Mouse (Mus musculus): ENCODE results near the gene Chsy1. TPM values are rescaled to one million over a fixed set of nuclear protein-coding genes. Genes with fewer than 3 reads are reported as not detected.

Gene Chsy1
- polyA plus RNA-seq, 1 experiment from 2014 or later: 20.4 TPM

GRCm38 (mm10) chr7:66087652-66088051 is 21.7 kb upstream of the Chsy1 start:
- 90% methylated on average over 4 of the region's 4 CpGs for WGBS
- H3K36me3 ChIP-seq (ENCODE audit: control insufficient read depth, insufficient read depth, low read length): peaks cover 31% of the 10 kb centered on the region
- no peak for DNase-seq (ENCODE audit: low spot score, missing footprints)

GRCm38 (mm10) chr7:66088077-66088476 is 21.2 kb upstream of the Chsy1 start:
- no peak for ATAC-seq (ENCODE audit: low FRiP score)
- H3K4me2 ChIP-seq: no peak overlapping the region
- 91% methylated on average over 2 of the region's 2 CpGs for WGBS
- no peak overlapping the region for H3K9ac ChIP-seq (ENCODE audit: low read length)
- peaks cover 31% of the 10 kb centered on the region for H3K36me3 ChIP-seq (ENCODE audit: control insufficient read depth, insufficient read depth, low read length)
- no peaks in the 10 kb centered on the region for H3K4me1 ChIP-seq (ENCODE audit: control insufficient read depth, insufficient read depth, low read length)
- DNase-seq (ENCODE audit: low spot score, missing footprints): no peak
- H3K27ac ChIP-seq (ENCODE audit: low read depth, low read length): no peak overlapping the region
- H3K27me3 ChIP-seq (ENCODE audit: control insufficient read depth, insufficient read depth, low read length): no peaks in the 10 kb centered on the region
- no peaks in the 10 kb centered on the region for H3K9me3 ChIP-seq (ENCODE audit: control insufficient read depth, low read length)
- H3K4me3 ChIP-seq (ENCODE audit: low read depth, low read length): no peak overlapping the region

More at GRCm38 (mm10) chr7:66087652-66088051, 21.7 kb upstream of the Chsy1 start:
- Histone ChIP-seq H3K27ac (ENCODE audit: low read depth, low read length) (no peak overlapping the region), H3K9ac (ENCODE audit: low read length) (no peak overlapping the region), H3K9me3 (ENCODE audit: control insufficient read depth, low read length) (no peaks in the 10 kb centered on the region), H3K4me3 (ENCODE audit: low read depth, low read length) (no peak overlapping the region), H3K4me1 (ENCODE audit: control insufficient read depth, insufficient read depth, low read length) (no peaks in the 10 kb centered on the region), H3K27me3 (ENCODE audit: control insufficient read depth, insufficient read depth, low read length) (no peaks in the 10 kb centered on the region), H3K4me2 (no peak overlapping the region)
- ATAC-seq (ENCODE audit: low FRiP score): no peak

- no peaks in the 10 kb centered on the region for H3K9me3 ChIP-seq (ENCODE audit: control insufficient read depth, low read length)
- no peak overlapping the region for H3K9ac ChIP-seq (ENCODE audit: low read length)
- DNase-seq (ENCODE audit: low spot score, missing footprints) (no peak), ATAC-seq (ENCODE audit: low FRiP score) (no peak)
- no peak overlapping the region for H3K4me3 ChIP-seq (ENCODE audit: low read depth, low read length)
- no peak overlapping the region for H3K4me2 ChIP-seq
- 84% methylated on average over 11 of the region's 11 CpGs for WGBS
- no peaks in the 10 kb centered on the region for H3K4me1 ChIP-seq (ENCODE audit: control insufficient read depth, insufficient read depth, low read length)
- no peaks in the 10 kb centered on the region for H3K27me3 ChIP-seq (ENCODE audit: control insufficient read depth, insufficient read depth, low read length)
- peaks cover 20% of the 10 kb centered on the region for H3K36me3 ChIP-seq (ENCODE audit: control insufficient read depth, insufficient read depth, low read length)
- no peak overlapping the region for H3K27ac ChIP-seq (ENCODE audit: low read depth, low read length)
Observed at GRCm38 (mm10) chr7:66090676-66091190, 18.6 kb upstream of the Chsy1 start.

DNA sequence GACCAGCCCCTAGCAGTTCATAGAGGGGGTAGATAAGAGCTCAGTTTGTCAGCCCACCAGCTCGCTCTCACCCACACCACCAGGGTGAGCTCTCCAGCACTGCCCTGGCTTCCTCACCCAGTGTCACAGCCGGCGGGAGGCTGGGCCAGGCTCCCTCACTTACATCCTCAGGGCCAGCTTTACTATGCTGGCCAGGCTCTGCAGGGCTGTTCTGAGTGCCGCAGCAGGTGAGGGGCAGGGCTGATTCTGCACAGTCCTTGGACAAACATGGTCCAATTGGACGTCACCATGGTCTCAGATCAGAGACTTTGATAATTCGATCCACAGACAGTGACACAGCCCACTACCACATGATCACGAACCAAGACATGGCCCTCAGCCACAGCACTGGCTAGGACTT is 17.8 kb upstream of the Chsy1 start:
- Histone ChIP-seq H3K4me2 (no peak overlapping the region), H3K9me3 (ENCODE audit: control insufficient read depth, low read length) (no peaks in the 10 kb centered on the region), H3K4me3 (ENCODE audit: low read depth, low read length) (no peak overlapping the region), H3K27me3 (ENCODE audit: control insufficient read depth, insufficient read depth, low read length) (no peaks in the 10 kb centered on the region), H3K9ac (ENCODE audit: low read length) (no peak overlapping the region), H3K27ac (ENCODE audit: low read depth, low read length) (no peak overlapping the region), H3K4me1 (ENCODE audit: control insufficient read depth, insufficient read depth, low read length) (no peaks in the 10 kb centered on the region), H3K36me3 (ENCODE audit: control insufficient read depth, insufficient read depth, low read length) (peaks cover 17% of the 10 kb centered on the region)
- no peak for DNase-seq (ENCODE audit: low spot score, missing footprints)
- 85% methylated on average over 7 of the region's 7 CpGs for WGBS
- ATAC-seq (ENCODE audit: low FRiP score): no peak

GRCm38 (mm10) chr7:66092656-66093055 is 16.7 kb upstream of the Chsy1 start:
- Histone ChIP-seq H3K9me3 (ENCODE audit: control insufficient read depth, low read length) (no peaks in the 10 kb centered on the region), H3K36me3 (ENCODE audit: control insufficient read depth, insufficient read depth, low read length) (peaks cover 13% of the 10 kb centered on the region), H3K27ac (ENCODE audit: low read depth, low read length) (no peak overlapping the region), H3K4me3 (ENCODE audit: low read depth, low read length) (no peak overlapping the region), H3K9ac (ENCODE audit: low read length) (no peak overlapping the region), H3K4me2 (no peak overlapping the region), H3K27me3 (ENCODE audit: control insufficient read depth, insufficient read depth, low read length) (no peaks in the 10 kb centered on the region), H3K4me1 (ENCODE audit: control insufficient read depth, insufficient read depth, low read length) (no peaks in the 10 kb centered on the region)
- no peak for ATAC-seq (ENCODE audit: low FRiP score)
- 93% methylated on average over 8 of the region's 8 CpGs for WGBS
- DNase-seq (ENCODE audit: low spot score, missing footprints): no peak

DNA sequence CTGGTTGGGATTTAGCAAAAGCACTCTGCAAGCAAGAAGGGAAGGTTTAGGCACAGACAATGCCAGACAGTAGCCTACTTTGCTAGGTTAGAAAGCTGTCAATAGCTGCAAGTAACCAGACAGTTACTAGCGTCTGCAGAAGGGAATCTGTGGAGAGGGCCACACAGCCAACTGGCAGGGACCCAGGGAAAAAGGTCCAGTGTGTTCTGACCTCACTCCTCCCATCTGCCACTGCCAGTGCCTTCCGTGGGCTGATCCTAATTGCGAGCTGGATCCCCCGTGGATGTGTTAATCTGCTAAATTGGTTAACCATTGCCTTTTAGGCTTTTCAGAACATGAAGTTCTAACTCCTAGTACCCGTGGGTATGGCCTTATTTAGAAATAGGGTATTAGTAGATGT is 15.2 kb upstream of the Chsy1 start:
- Histone ChIP-seq H3K9ac (ENCODE audit: low read length) (no peak overlapping the region), H3K9me3 (ENCODE audit: control insufficient read depth, low read length) (no peaks in the 10 kb centered on the region), H3K4me3 (ENCODE audit: low read depth, low read length) (no peak overlapping the region), H3K4me1 (ENCODE audit: control insufficient read depth, insufficient read depth, low read length) (no peaks in the 10 kb centered on the region), H3K27ac (ENCODE audit: low read depth, low read length) (no peak overlapping the region), H3K4me2 (no peak overlapping the region), H3K36me3 (ENCODE audit: control insufficient read depth, insufficient read depth, low read length) (0 out of 2 replicates have a peak, but pooled peaks cover 6% of the 10 kb centered on the region), H3K27me3 (ENCODE audit: control insufficient read depth, insufficient read depth, low read length) (no peaks in the 10 kb centered on the region)
- ATAC-seq (ENCODE audit: low FRiP score) (no peak), DNase-seq (ENCODE audit: low spot score, missing footprints) (no peak)
- 79% methylated on average over 5 of the region's 5 CpGs for WGBS

DNA sequence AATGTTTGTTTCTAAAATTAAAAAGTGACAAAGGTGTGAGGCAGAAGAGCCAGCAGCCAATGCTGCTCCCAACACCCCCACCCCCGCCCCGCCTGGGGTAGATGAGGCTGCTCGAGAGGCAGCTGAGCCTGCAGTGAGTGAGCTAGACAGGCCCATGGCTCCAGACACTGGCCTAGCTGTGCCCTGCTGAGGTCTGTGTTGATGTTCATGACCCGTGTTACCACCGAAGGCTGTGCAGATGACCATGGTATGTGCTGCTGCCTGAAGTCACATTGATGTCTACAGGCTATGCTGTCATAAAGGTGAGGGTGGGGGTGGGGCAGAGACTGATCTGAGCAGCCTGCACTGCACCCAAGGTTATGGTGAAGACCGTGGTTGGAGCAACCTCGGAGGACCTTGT is 10.5 kb upstream of the Chsy1 start:
- ATAC-seq (ENCODE audit: low FRiP score) (no peak), DNase-seq (ENCODE audit: low spot score, missing footprints) (no peak)
- WGBS: 84% methylated on average over 7 of the region's 7 CpGs
- Histone ChIP-seq H3K4me1 (ENCODE audit: control insufficient read depth, insufficient read depth, low read length) (no peaks in the 10 kb centered on the region), H3K9me3 (ENCODE audit: control insufficient read depth, low read length) (no peaks in the 10 kb centered on the region), H3K4me3 (ENCODE audit: low read depth, low read length) (no peak overlapping the region), H3K9ac (ENCODE audit: low read length) (no peak overlapping the region), H3K27ac (ENCODE audit: low read depth, low read length) (no peak overlapping the region), H3K27me3 (ENCODE audit: control insufficient read depth, insufficient read depth, low read length) (no peaks in the 10 kb centered on the region), H3K4me2 (no peak overlapping the region), H3K36me3 (ENCODE audit: control insufficient read depth, insufficient read depth, low read length) (no peaks in the 10 kb centered on the region)

GRCm38 (mm10) chr7:66101866-66102265 is 7.4 kb upstream of the Chsy1 start:
- no peaks in the 10 kb centered on the region for H3K9me3 ChIP-seq (ENCODE audit: control insufficient read depth, low read length)
- no peak overlapping the region for H3K27ac ChIP-seq (ENCODE audit: low read depth, low read length)
- ATAC-seq (ENCODE audit: low FRiP score): no peak
- 8% methylated on average over 4 of the region's 4 CpGs for WGBS
- H3K9ac ChIP-seq (ENCODE audit: low read length): no peak overlapping the region
- no peak overlapping the region for H3K4me3 ChIP-seq (ENCODE audit: low read depth, low read length)
- DNase-seq (ENCODE audit: low spot score, missing footprints): peak; percentile 94
- H3K4me2 ChIP-seq: no peak overlapping the region
- no peaks in the 10 kb centered on the region for H3K27me3 ChIP-seq (ENCODE audit: control insufficient read depth, insufficient read depth, low read length)
- H3K36me3 ChIP-seq (ENCODE audit: control insufficient read depth, insufficient read depth, low read length): no peaks in the 10 kb centered on the region
- H3K4me1 ChIP-seq (ENCODE audit: control insufficient read depth, insufficient read depth, low read length): no peaks in the 10 kb centered on the region

DNA sequence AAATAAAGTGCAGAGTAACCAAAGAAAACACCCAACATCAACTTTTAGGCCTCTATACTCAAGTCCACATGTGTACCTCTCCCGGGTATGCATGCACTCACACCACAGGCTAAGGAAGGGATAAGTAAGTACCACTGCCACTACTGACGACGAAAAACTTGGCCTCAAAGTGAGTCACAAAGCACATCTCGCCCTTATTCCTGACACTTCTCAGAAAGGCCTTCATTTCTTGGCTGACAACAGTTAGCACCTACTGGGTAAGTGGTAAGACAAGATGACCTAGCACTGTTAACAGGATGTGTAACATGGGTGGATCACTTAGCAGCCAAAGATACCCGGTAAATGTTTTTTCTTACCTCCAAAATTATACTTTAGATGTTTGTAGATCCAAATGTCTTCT is 4.8 kb upstream of the Chsy1 start:
- ATAC-seq (ENCODE audit: low FRiP score): no peak
- Histone ChIP-seq H3K9me3 (ENCODE audit: control insufficient read depth, low read length) (no peaks in the 10 kb centered on the region), H3K4me3 (ENCODE audit: low read depth, low read length) (no peak overlapping the region), H3K27me3 (ENCODE audit: control insufficient read depth, insufficient read depth, low read length) (no peaks in the 10 kb centered on the region), H3K4me1 (ENCODE audit: control insufficient read depth, insufficient read depth, low read length) (no peaks in the 10 kb centered on the region), H3K27ac (ENCODE audit: low read depth, low read length) (no peak overlapping the region), H3K4me2 (no peak overlapping the region), H3K36me3 (ENCODE audit: control insufficient read depth, insufficient read depth, low read length) (no peaks in the 10 kb centered on the region), H3K9ac (ENCODE audit: low read length) (no peak overlapping the region)
- no peak for DNase-seq (ENCODE audit: low spot score, missing footprints)
- 90% methylated on average over 5 of the region's 5 CpGs for WGBS
